Mouse (Mus musculus) adrenal gland (tissue): ENCODE measurements around the gene Myh10.

Experiments
- intact Hi-C: fragments of 180-260 bp; cut with DNase I; formaldehyde crosslinking; loops from one replicate; pipeline ENCODE4 v1.15.1; 2025
- long read RNA-seq, 2 experiments: library from polyadenylated mRNA; unstranded; transcript quantifications; one replicate each; pipeline ENCODE4 v2.0.0; 2020; ENCODE audit warnings: borderline replicate concordance in 1 of 2; ENCODE audit not compliant: insufficient replicate concordance in 1 of 2

The Myh10 gene
- long read RNA-seq, experiment 1, partial matches to known transcripts, result 2 of 2 reads
- long read RNA-seq, experiment 1, other reads (novel, unspliced or antisense), result 0 of 2 reads
- long read RNA-seq, experiment 2, partial matches to known transcripts, result 2 of 3 reads
- long read RNA-seq, experiment 2, other reads (novel, unspliced or antisense), result 1 of 3 reads

DNA sequence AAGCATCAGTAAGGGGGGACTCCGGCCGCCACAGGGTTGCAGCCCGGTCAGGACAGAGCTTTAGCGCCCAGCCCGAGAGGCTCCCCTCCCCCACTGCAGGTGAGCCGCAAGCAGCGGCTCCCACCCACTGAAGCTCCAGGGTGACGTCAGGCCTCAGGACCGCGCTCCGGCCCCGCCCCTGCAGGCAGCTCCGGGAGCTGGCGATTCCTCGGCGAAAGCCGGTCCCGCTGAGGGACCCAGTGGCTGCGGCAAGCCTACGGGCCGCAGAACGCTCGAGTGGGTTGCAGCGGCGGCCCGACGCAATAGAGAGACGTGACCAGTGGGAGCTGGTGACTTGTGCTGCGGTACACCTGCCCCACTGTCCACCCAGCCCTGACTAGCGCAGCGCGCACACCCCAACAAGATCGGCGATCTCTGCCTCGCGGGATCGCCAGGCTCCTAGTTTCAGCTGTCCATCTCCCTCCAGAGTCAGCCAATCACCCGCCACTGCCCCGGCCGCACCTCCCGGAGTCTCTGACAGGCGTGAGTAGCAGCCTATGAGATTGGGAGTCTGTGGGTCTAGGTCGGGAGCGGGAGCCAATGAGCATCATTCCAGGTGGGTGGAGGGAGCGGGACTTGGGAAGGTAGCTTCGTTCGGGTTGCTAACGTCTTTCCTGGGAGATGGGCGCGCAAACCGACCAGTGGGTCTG, at the start of gene Myh10:
Myh10 (plus strand) TSS at position 239 of the 689 bp plus-strand sequence.
- intact Hi-C loops, result no loop called here

GRCm38 (mm10) chr11:68644781-68645180, 46.6 kb upstream of the Myh10 start:
- intact Hi-C loops, result no loop called here

GRCm38 (mm10) chr11:68647808-68648207, 43.6 kb upstream of the Myh10 start:
- intact Hi-C loops, result no loop called here

DNA sequence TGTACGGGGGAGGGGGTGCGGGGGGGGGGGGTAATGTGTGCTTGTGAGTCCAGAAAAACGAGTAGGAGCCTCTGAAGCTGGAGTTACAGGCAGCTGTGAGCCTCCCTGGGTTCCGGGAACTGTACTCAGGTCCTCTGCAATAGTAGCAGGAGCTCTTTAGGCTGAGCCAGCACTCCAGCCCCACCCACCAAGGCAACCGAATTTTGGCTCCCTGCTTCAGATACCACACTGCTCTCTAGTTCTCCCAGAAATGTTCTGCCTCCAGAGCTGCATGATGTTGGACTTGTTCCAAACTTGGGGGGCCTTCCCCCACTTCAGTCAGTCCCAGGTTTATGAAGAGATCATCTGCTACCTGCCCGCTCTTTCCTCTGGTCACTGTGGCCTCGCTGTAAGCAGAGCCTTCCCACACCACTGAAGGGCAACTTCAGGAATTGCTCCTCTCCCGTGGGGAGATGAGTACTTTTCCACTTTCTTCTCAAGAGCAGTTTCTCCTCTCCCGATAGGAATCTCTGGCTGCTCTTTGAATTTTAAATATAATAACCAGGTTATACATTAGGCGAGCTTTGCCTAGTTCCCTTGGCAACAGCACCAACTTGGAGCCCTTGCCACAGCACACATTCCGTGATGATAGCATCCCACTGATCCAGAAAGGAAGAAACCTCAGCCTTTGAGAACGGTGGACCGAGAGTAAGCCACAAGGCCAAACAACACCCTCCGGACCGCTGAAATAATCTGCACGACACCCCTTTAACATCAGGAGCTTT, 42.8 kb upstream of the Myh10 start:
- intact Hi-C loops, result no loop called here

DNA sequence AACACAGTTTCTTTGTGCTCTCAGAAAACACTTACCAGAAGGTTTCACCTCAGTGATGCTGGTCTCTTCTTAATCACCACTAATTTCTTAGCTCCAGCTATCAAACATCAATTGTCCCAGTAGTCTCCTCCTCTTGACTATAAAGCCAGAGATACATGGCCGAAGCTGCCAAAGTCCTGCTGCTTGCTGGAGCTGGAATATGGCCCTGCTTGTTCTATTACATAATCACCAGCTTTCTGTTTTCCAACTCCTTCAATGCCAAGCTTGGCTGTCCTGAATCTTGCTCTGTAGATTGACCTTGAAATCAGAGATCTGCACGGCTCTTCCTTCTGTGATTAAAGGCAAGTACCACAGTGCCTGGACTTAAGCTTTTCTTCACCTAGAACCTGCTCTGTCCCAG, 39.8 kb upstream of the Myh10 start:
- intact Hi-C loops, result no loop called here

DNA sequence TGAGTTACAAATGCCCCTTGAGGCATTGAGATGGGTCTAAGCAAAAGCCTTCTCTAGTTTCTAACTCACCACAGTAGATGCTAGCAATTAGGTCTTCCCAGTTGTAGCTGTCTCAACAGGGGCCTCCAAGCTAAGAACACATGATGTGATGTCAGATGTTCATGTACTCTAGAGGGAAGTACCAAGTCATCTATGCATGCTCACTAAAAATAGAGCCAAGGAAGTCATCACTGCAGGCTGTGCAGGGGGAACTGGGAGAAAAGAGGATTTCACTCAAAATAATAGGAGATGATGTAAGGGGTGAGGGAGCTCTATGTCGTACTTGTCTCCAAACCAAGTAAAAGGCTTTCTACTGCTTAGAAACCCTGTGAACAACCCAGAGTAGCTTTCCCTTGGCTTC, 35.8 kb upstream of the Myh10 start:
- intact Hi-C loops, result no loop called here

DNA sequence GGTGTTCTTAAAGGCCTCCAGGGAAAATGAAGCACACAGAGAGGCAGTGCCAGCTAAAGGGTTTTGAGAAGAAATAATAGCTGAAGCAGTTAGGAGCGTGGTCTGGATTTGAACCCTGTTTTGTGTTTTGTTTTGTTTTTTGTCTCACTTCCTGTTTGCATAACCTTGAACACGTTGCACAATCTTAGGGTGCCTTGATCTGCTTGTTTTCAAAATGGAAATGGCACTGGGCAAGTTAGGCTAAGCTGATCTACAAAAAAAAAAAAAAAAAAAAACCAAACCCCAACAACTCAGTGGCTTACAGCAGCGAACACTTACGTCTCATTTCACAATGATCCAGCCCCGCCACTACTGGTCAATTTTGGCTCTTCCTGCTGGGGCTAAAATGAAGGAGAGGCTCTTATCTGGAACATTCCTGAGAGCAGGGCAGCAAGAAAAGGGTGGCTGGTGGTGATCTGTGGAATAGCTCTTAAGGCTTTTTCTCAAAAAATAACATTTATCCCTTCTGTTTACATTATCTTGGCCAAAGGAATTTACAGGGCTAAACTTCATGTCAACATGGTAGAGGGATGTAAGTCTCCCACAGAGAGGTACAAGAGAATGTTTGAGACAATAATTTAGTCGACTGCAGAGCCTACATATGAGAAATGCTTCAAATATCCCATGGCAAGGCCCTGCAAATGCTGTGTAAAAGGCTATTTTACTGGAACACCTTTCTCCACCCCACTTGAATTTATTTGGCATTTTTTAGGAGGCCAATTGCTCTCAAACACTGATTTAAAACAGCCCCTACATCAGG, 34.3 kb upstream of the Myh10 start:
- intact Hi-C loops, result no loop called here

- intact Hi-C loops, result no loop called here
Measured at GRCm38 (mm10) chr11:68657811-68658210, 33.5 kb upstream of the Myh10 start.

- intact Hi-C loops, result no loop called here
Measured at GRCm38 (mm10) chr11:68665331-68665730, 26.0 kb upstream of the Myh10 start.

DNA sequence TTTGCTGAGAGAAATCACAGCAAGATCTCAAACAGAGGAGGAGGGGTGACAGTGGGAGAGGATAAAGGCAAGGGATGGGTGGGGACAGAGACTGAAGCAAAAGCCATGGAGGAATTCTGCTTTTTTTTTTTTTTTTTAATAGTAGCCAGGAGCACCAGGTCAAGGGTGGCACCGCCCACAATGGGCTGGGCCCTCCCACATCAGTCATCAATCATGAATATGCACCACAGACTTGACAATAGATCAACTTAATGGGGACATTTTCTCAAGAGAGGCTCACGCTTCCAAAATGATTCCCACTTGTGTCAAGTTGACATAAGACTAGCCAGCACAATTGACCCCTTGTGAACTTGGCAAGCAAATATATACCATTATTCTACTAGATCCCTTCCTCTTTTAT, 25.1 kb upstream of the Myh10 start:
- intact Hi-C loops, result no loop called here

- intact Hi-C loops, result no loop called here
Measured at GRCm38 (mm10) chr11:68672270-68672970, 18.9 kb upstream of the Myh10 start.

GRCm38 (mm10) chr11:68674071-68674470, 17.3 kb upstream of the Myh10 start:
- intact Hi-C loops, result no loop called here

- intact Hi-C loops, result no loop called here
Measured at GRCm38 (mm10) chr11:68674643-68675042, 16.7 kb upstream of the Myh10 start.

DNA sequence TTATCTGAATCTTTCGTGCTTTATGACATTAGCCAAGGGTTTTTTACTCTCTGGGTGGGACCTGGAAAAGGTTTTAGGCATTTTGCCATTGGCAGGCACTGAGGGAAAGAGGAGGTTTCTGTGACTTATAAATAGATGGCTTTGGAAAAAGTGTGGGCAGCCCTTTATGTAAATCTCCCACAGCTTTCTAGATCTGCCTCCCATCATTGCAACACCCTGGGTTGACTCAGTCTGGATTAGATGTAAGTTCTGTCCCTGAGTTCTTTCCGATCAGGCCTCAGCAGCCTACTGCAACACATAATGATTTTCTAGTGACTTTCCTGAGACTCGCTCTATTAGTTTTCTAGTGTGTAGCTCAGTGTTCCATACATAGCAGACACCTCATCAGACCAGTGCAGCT, 16.1 kb upstream of the Myh10 start:
- intact Hi-C loops, result no loop called here

GRCm38 (mm10) chr11:68681254-68681839, 10.0 kb upstream of the Myh10 start:
- intact Hi-C loops, result no loop called here

DNA sequence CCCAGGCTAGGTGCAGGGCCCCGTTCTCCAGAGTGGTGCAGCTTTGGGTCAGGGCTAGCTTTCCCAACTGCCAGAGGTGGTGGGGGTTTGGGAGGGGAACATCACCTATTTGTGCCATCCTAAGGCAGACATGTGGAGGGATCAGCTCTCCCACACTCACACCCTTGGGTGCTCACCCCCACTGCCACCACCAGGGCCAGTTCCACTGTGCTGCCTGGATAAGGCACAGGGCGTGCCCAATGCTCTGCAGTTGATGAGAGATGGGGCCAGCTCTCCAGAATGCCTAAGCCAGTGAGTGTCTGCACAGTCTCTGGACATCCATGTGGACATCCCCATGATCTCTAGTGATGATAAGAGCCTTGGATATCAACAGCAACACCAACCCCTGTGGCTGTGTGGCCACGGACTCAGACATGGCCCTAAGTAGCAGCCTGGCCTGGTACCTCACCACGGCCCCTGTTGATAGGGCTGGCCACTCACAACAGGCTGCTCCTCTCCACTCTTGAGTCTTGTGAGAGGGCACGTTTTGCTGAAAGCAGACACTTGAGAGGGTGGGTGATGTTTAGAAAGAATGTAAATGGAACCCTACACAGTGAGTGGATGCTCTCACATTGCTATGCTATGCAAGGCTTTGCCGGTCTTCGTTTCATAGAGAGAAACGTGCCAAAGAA, 9.1 kb upstream of the Myh10 start:
- intact Hi-C loops, result no loop called here

- intact Hi-C loops, result no loop called here
Measured at GRCm38 (mm10) chr11:68686001-68686400, 5.4 kb upstream of the Myh10 start.

GRCm38 (mm10) chr11:68689304-68689703, 2.1 kb upstream of the Myh10 start:
- intact Hi-C loops, result no loop called here

GRCm38 (mm10) chr11:68690465-68690864, 894 bp upstream of the Myh10 start:
- intact Hi-C loops, result no loop called here

DNA sequence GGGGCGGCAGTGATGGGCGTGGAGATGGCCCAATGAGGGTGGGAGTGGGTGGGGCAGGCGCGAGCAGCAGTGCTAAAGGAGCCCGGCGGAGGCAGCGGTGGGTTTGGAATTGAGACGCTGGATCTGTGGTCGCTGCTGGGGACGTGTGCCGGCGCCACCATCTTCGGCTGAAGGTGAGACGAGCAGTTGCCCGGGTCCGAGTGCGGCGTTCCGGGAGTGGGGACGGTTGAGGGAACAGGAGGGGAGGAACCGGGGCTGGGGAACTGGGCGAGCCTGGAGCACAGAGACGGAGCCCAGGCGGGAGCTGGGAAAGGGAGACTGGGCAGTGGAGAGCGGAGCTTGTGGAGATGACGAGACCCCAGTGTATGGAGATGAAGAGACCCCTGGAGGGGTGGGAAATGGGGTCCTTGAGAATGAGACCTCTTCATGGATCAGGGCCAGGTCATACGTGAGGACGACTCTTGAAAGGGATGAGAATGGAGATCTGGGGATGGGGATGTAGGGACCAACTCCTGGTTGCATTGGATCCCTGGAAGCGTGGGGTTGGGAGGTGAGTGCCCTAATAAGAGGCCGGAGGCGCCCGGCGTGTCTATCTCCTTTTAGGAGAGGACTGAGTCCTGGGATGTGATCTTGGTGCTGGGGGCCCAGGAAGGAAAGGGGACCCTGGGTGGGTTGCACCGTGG, 792 bp downstream of the Myh10 start:
- intact Hi-C loops, result no loop called here
